Mouse (Mus musculus) NIH3T3 (cell line): ENCODE measurements around the gene Pde1b.

ENCODE experiments used
- DNase-seq: peaks from one replicate; pipeline ENCODE4 v3.0.0-alpha.2; 2012; ENCODE audit warnings: low read depth

The Pde1b gene

GRCm38 (mm10) chr15:103551053-103551452 is 48.2 kb downstream of the Pde1b start:
- no peak for DNase-seq

GRCm38 (mm10) chr15:103552096-103552690 is 49.4 kb downstream of the Pde1b start:
- DNase-seq, result peak; percentile 84

GRCm38 (mm10) chr15:103564981-103565380 is 62.1 kb downstream of the Pde1b start, which contains the start of gene Glycam1:
TSS of gene Glycam1 (minus strand) at chr15:103565081.
- no peak for DNase-seq
